Mouse (Mus musculus) neural tube, embryonic 10.5 days (tissue): ENCODE measurements at regions not wholly inside any gene's neighbourhood (a gene's known extent, or its start where the extent isn't known, plus 50 kb on each side); places are given as distances from the start of the nearest gene placed in this dataset.

Experiments
- DNase-seq: peaks from one replicate; pipeline ENCODE4 v3.0.0-alpha.2; 2017; ENCODE audit warnings: low spot score; ENCODE audit errors: extremely low spot score

- DNase-seq: no peak
Measured at GRCm38 (mm10) chr11:117586857-117587425, 67.1 kb upstream of the Tnrc6c start.

DNA sequence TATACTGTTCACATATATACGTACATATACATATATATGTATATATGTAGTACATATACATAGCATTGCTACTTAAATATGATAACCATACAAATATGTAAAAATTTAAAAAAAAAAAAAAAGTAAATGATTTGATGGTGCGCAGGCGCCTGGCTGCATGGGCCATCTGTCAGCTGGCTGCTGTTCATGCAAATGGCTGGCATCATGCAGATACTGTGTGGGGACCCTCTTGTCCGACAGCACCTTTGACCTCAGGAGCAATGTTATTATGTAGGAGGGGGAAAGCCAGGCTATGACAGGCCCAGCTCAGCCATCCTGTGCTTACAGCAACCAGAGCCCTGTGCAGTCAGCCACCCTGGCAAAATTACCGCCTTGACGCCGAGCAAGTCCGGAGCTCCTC, 65.1 kb upstream of the Tnrc6c start:
- no peak for DNase-seq

DNA sequence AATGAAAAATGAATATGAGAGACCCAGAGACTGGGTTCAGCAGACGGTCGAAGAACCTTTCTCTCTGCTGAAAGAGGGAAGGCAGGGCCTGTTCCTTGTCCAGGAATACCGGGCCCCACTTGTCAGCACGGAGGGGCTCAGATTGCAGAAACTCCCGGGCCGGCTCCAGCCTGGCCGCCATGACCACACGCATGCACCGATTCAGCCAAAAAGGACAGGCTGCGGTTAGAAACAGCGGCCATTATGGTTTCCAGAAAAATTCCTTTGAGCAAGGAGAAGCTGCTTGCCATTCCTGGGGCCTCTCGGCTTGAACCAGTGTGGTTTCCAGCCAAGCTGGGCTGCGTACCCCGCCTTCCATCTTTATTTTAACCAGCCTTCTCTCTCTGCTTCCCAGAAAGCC, 64.7 kb upstream of the Tnrc6c start:
- no peak for DNase-seq

DNA sequence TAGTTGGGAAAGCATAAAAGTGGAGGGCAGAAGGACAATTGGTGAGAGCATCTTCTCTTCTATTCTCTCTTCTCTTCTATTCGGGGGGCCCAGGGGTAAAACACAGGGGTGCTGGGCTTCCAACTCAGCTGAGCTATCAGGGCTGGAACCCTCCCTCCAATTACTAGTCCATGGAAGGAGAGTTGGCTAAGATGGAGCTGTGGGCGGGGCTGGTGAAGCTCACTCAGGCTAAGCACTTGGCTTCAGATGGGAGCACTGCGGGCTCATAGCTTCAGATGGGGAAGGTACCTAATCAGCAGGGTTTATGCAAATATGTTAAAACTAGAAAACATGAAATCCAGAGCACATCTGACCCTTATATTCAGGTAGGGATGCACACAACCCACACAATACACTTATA, 61.5 kb upstream of the Tnrc6c start:
- no peak for DNase-seq

DNA sequence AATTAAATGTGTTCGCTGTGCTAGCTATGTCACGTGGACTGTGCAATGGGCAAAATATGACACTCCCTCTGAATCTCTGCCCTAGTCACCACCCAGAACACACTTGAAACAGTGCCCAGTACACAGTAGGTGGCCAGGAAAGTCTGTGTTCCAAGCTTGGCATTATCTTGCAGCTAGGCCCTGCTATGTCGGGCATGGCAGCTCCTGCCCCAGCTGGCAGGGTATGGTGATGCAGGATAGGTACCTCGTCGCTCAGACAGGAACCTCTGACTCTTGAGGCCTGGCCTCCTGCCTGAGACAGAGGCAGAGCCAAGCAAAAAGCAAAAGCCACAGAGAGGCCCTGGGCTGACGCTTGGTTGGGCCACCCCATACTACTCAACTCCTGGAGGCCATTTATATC, 57.9 kb upstream of the Tnrc6c start:
- DNase-seq: no peak

- no peak for DNase-seq
Measured at GRCm38 (mm10) chr11:117597754-117598153, 56.3 kb upstream of the Tnrc6c start.

DNA sequence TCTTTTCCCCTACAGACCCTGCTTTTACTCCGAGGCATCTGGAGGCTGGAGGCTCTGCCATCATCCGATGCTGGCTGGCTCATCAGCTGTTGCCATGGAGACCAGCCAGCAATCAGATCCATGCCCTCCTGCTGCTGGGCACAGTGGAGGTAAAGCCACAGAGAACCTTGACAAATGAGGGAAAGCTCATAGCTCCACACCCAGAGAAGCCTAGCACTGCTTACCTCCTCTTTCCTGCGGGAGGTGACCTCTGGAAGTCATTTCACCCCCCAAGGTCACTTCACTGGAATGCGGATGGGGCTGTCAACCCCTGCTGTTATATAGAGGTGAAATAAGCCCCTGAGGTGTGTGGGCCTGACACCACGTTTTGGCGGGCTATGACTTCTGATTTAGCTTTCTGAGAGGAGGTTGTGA, 55.9 kb upstream of the Tnrc6c start:
- DNase-seq: peak; percentile 59

GRCm38 (mm10) chr11:117598610-117599009, 55.5 kb upstream of the Tnrc6c start:
- DNase-seq: no peak

DNA sequence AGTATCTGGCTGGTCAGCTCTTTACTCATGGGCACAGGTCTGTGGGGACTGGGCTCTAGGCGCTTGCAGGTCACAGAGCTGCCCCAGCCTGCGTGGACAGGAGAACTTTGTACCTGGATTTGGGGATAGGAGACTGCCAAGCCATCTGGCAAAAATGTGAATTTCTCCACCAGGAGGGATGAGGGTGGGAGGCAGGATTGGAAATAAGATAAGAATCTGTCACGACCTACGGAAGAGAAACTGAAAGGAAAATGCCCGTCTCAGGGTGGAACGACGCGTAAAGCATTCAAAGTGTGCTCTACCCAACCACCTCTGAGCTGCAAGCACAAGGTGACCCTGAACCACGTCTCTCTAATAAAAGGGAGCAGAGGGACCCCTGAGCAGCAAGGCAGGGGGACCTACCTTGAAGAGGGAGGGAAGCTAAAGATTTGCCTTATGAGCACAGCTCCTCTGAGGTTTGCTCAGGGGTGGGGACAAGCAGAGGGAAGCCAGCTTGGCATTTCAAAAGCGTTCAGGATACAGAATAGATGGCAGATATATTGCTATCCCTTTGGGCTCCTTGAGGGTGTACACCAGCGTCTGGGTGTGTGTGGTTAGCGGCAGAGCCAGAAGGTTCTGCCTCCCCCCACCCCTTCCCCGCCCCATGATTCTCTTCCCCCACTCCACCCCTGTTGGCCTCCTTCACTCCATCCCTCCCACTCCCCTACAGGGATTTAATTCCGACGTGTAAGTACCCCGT, 54.9 kb upstream of the Tnrc6c start:
- DNase-seq: no peak

DNA sequence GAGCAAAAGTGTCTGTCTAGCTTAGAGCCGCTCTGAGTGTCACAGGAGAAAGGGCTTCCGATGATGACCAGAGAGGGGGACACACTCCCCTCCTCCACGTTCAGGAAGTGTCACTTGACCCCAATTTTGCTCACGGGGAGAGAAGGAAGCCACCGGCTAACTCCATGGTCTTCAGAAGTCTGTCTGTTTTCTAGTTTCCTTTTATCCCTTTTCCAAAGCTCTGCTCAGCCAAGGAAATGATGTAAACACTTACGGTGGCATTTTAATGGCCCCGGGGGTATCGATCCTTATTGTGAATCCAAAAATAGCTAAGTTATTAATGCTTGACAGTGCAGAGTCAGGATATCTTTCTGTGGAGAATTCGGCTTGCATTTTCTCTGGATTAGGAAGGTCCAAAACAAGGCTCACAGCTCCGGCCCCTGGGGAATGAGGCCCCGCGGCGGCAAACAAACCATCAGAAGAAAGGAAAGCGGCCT, 54.3 kb upstream of the Tnrc6c start:
- DNase-seq: no peak

DNA sequence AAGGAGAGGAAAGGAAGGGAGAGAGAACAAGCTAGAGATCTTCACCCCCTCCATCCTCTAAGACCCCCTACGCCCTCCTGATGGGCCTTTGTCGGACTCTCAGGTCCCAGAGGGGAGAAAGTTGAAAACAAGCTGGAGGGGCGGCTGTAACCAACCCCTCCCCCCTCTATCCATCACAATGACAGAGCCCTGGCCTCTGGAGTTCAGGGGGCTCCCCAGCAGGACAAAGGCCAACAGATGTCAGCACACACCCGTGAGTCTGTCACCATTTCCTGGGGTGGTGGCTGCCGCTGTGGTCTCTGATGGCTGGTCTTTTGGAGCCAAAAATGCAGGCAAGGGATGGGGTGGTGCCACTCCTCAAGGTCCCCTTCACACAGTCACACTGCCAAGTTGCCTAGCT, 52.9 kb upstream of the Tnrc6c start:
- DNase-seq: no peak

DNA sequence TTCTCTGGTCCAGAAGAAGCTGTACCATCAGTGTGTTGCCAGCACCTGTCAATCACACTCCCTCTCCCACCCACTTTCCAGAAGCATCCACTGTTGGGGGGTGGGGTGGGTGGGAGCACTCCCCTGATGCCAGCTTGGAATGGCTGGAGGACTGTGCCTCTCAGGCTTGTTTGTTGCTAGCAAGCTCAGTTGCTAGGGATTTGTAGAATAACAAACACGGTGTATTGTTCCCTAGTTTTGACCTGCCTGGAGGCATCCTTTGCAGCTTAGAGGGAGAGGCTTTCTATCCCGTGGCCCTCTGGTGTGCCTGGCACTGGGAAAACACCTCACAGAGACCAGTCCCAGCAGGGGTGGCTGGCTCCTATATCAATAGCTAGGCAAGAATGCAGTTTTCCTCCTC, 50.1 kb upstream of the Tnrc6c start:
- DNase-seq: no peak
